ENCODE assay signal across 10 mouse cellular contexts in the genomic region with DNA sequence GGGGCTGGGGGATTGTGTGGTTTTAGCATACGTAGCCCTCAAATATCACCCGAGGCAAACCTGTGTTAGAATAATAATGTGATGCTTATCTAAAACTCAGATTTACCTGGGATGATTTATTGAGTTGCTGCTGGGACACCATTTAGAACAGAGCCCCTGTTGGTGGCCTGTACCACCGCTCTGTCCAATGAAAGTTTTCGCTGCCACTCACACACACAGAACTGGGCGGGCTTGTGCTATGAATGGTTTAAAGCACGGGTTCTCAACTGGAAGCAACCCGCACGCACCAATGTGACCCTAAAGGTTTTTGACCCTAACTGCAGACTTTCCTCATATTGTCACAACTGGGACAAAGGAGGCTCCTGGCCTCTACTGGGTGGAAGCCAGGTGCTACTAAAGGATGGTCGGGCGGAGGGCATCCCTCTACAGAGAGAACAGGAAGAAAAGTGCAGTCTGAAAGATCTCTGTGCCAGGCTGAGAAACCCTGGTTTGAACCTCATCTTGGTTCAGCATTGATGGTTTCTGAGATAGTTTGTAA. TPM values are rescaled to one million over a fixed set of nuclear protein-coding genes. Genes with fewer than 3 reads are reported as not detected.
DNase-seq lines count a peak whose midpoint lies in the region; ATAC-seq and TF ChIP-seq lines count a peak whose summit lies in the region.
"Had no signal": no experiment of that assay in that cellular context is flagged by ENCODE, and none has a peak within 500 bp of the region (broad histone marks: within the 10 kb centered on the region; RNA-seq: fewer than 3 reads in every experiment).

No protein-coding gene starts in this region.

- no peak overlapping the region for H3K27ac ChIP-seq in forebrain, embryonic 10.5 days
- no peak overlapping the region for H3K27ac ChIP-seq in forebrain, embryonic 14.5 days (ENCODE audit: low read depth, low read length)
- no peak overlapping the region for H3K27ac ChIP-seq in intestine, embryonic 16.5 days (ENCODE audit: low read length)
- H3K27ac ChIP-seq in intestine, postnatal 0 days (ENCODE audit: low read depth, low read length): no peak overlapping the region
- no peak overlapping the region for H3K27ac ChIP-seq in liver, postnatal 0 days (ENCODE audit: low read depth)
- no peak overlapping the region for H3K27ac ChIP-seq in lung, postnatal 0 days (ENCODE audit: low read length)
- H3K27ac ChIP-seq: liver, embryonic 15.5 days had no signal

- TF ChIP-seq CTCF in intestine, postnatal 0 days (IDR thresholded peaks at IDR 0.05; ENCODE audit: low read depth): no peak
- no peak for TF ChIP-seq CTCF in liver, postnatal 0 days (IDR thresholded peaks at IDR 0.05; ENCODE audit: low read depth)
- TF ChIP-seq CTCF in lung, postnatal 0 days (IDR thresholded peaks at IDR 0.05): no peak

- no peak overlapping the region for H3ac ChIP-seq in myocyte (ENCODE audit: control insufficient read depth, insufficient read length)

- no peak overlapping the region for H3K4me2 ChIP-seq in forebrain, embryonic 14.5 days (ENCODE audit: low read length)
- H3K4me2 ChIP-seq in intestine, embryonic 16.5 days (ENCODE audit: low read depth, low read length): 0 out of 2 replicates have a peak overlapping the region, but pooled peaks have one; percentile 84
- H3K4me2 ChIP-seq in intestine, postnatal 0 days (replicated peaks; ENCODE audit: low read depth): no peak overlapping the region
- peak overlapping the region; percentile 100 for H3K4me2 ChIP-seq in myocyte (ENCODE audit: low read depth)
- H3K4me2 ChIP-seq in liver, postnatal 0 days (ENCODE audit: low read depth, low read length): no peak overlapping the region; the same call in 1 of the 2 replicates
- H3K4me2 ChIP-seq in lung, postnatal 0 days (replicated peaks; ENCODE audit: low read depth, low read length): no peak overlapping the region

- H3K9ac ChIP-seq in forebrain, embryonic 14.5 days (ENCODE audit: low read length): no peak overlapping the region
- H3K9ac ChIP-seq in intestine, embryonic 16.5 days (ENCODE audit: low read depth, low read length): no peak overlapping the region
- no peak overlapping the region for H3K9ac ChIP-seq in intestine, postnatal 0 days (ENCODE audit: low read depth, low read length)
- no peak overlapping the region for H3K9ac ChIP-seq in liver, postnatal 0 days (replicated peaks)
- no peak overlapping the region for H3K9ac ChIP-seq in lung, postnatal 0 days (replicated peaks; ENCODE audit: low read depth)

- peaks cover 58% of the 10 kb centered on the region for H3K27me3 ChIP-seq in forebrain, embryonic 10.5 days (ENCODE audit: poor library complexity, severe bottlenecking)
- H3K27me3 ChIP-seq in forebrain, embryonic 14.5 days (replicated peaks; ENCODE audit: control insufficient read depth, insufficient read depth, low read length): no peaks in the 10 kb centered on the region
- H3K27me3 ChIP-seq in intestine, embryonic 16.5 days (replicated peaks; ENCODE audit: control insufficient read depth, insufficient read depth, low read length): no peaks in the 10 kb centered on the region
- H3K27me3 ChIP-seq in intestine, postnatal 0 days (replicated peaks; ENCODE audit: control insufficient read depth, insufficient read depth, low read length): no peaks in the 10 kb centered on the region
- no peaks in the 10 kb centered on the region for H3K27me3 ChIP-seq in myocyte (ENCODE audit: control insufficient read depth, insufficient read depth, insufficient read length)
- peaks cover 8% of the 10 kb centered on the region; the same call in 1 of the 2 replicates for H3K27me3 ChIP-seq in liver, postnatal 0 days (ENCODE audit: insufficient read depth, low read length)
- H3K27me3 ChIP-seq in lung, postnatal 0 days (replicated peaks; ENCODE audit: insufficient read depth, low read length): no peaks in the 10 kb centered on the region

- H3K36me3 ChIP-seq in forebrain, embryonic 10.5 days (replicated peaks): peaks cover 13% of the 10 kb centered on the region; the same call in 1 of the 2 replicates
- no peaks in the 10 kb centered on the region for H3K36me3 ChIP-seq in forebrain, embryonic 14.5 days (ENCODE audit: control insufficient read depth, insufficient read depth, low read length)
- no peaks in the 10 kb centered on the region; the same call in 1 of the 2 replicates for H3K36me3 ChIP-seq in intestine, embryonic 16.5 days (ENCODE audit: control insufficient read depth, insufficient read depth, low read length)
- H3K36me3 ChIP-seq in intestine, postnatal 0 days (ENCODE audit: control insufficient read depth, insufficient read depth): no peaks in the 10 kb centered on the region
- H3K36me3 ChIP-seq in myocyte (ENCODE audit: control insufficient read depth, insufficient read depth): peaks cover 6% of the 10 kb centered on the region
- H3K36me3 ChIP-seq in liver, postnatal 0 days (replicated peaks; ENCODE audit: insufficient read depth, low read length): no peaks in the 10 kb centered on the region
- no peaks in the 10 kb centered on the region for H3K36me3 ChIP-seq in lung, postnatal 0 days (ENCODE audit: insufficient read depth, low read length)
- H3K36me3 ChIP-seq: liver, embryonic 15.5 days had no signal

- TF ChIP-seq POLR2A in myocyte (IDR thresholded peaks at IDR 0.05; ENCODE audit: insufficient read length, low read depth): no peak

- H3K79me2 ChIP-seq in myocyte (ENCODE audit: control insufficient read depth, insufficient read depth): peaks cover 38% of the 10 kb centered on the region

- 47% methylated on average over 10 of the region's 10 CpGs for WGBS in forebrain, embryonic 10.5 days
- WGBS in forebrain, embryonic 14.5 days: 47% methylated on average over 10 of the region's 10 CpGs
- 77% methylated on average over 10 of the region's 10 CpGs for WGBS in intestine, embryonic 16.5 days
- WGBS in intestine, postnatal 0 days: 82% methylated on average over 10 of the region's 10 CpGs
- 78% methylated on average over 10 of the region's 10 CpGs for WGBS in liver, postnatal 0 days (ENCODE audit: insufficient replicate concordance)
- WGBS in lung, postnatal 0 days: 82% methylated on average over 10 of the region's 10 CpGs

- no peaks in the 10 kb centered on the region for H3K9me3 ChIP-seq in forebrain, embryonic 10.5 days
- H3K9me3 ChIP-seq in forebrain, embryonic 14.5 days (replicated peaks; ENCODE audit: control insufficient read depth, low read length): no peaks in the 10 kb centered on the region
- H3K9me3 ChIP-seq in intestine, embryonic 16.5 days (ENCODE audit: control insufficient read depth, low read length): no peaks in the 10 kb centered on the region
- H3K9me3 ChIP-seq in intestine, postnatal 0 days (ENCODE audit: control insufficient read depth): no peaks in the 10 kb centered on the region
- no peaks in the 10 kb centered on the region for H3K9me3 ChIP-seq in liver, postnatal 0 days (ENCODE audit: low read length)
- no peaks in the 10 kb centered on the region for H3K9me3 ChIP-seq in lung, postnatal 0 days (ENCODE audit: low read length)
- H3K9me3 ChIP-seq: liver, embryonic 15.5 days had no signal

- peaks cover 52% of the 10 kb centered on the region for H3K4me1 ChIP-seq in forebrain, embryonic 10.5 days
- H3K4me1 ChIP-seq in forebrain, embryonic 14.5 days (ENCODE audit: control insufficient read depth, insufficient read depth, low read length): peaks cover 9% of the 10 kb centered on the region
- H3K4me1 ChIP-seq in intestine, embryonic 16.5 days (ENCODE audit: control insufficient read depth, insufficient read depth, low read length): peaks cover 27% of the 10 kb centered on the region
- no peaks in the 10 kb centered on the region for H3K4me1 ChIP-seq in intestine, postnatal 0 days (replicated peaks; ENCODE audit: control insufficient read depth, insufficient read depth, low read length)
- peaks cover 20% of the 10 kb centered on the region for H3K4me1 ChIP-seq in liver, postnatal 0 days (ENCODE audit: insufficient read depth)
- H3K4me1 ChIP-seq in lung, postnatal 0 days (ENCODE audit: insufficient read depth, low read depth, low read length): peaks cover 19% of the 10 kb centered on the region

- H3K4me3 ChIP-seq in forebrain, embryonic 10.5 days: peak overlapping the region; percentile 83; the same call in 1 of the 2 replicates
- H3K4me3 ChIP-seq in forebrain, embryonic 14.5 days (ENCODE audit: low read depth, low read length): no peak overlapping the region
- H3K4me3 ChIP-seq in intestine, embryonic 16.5 days (ENCODE audit: low read length): no peak overlapping the region
- H3K4me3 ChIP-seq in intestine, postnatal 0 days (ENCODE audit: low read depth, low read length): no peak overlapping the region
- H3K4me3 ChIP-seq in myocyte: peak overlapping the region; percentile 88
- H3K4me3 ChIP-seq in liver, postnatal 0 days (ENCODE audit: low read depth, low read length): no peak overlapping the region
- H3K4me3 ChIP-seq in lung, postnatal 0 days (ENCODE audit: low read depth, low read length): no peak overlapping the region

- no peak for DNase-seq in forebrain, embryonic 10.5 days (ENCODE audit: extremely low spot score, low spot score)
- no peak for DNase-seq in forebrain, embryonic 14.5 days (ENCODE audit: low spot score)
- peak; percentile 64 for DNase-seq in adipocyte (ENCODE audit: low spot score)
- no peak for DNase-seq in liver, postnatal 0 days
- DNase-seq in lung, postnatal 0 days (ENCODE audit: low spot score): no peak

- ATAC-seq in forebrain, embryonic 14.5 days: no peak
- ATAC-seq in intestine, embryonic 16.5 days: no peak
- no peak for ATAC-seq in intestine, postnatal 0 days
- no peak for ATAC-seq in liver, postnatal 0 days
- no peak for ATAC-seq in lung, postnatal 0 days

- no peak for TF ChIP-seq EP300 in liver, postnatal 0 days (IDR thresholded peaks at IDR 0.05; ENCODE audit: low read depth)
- no peak for TF ChIP-seq EP300 in lung, postnatal 0 days (IDR thresholded peaks at IDR 0.05)

RNA-seq across cellular contexts. Expression of a gene that starts 0.8 kb away (rescaled TPM):
- 71.5 and 71.8 TPM in 2 replicates for polyA plus RNA-seq in forebrain, embryonic 10.5 days (2016; fragmentation: Nextera tagmentation; extraction: Ambion mirVana)
- 39.6 and 53.5 TPM in 2 replicates for polyA plus RNA-seq in forebrain, embryonic 14.5 days (2014; fragmentation: Nextera tagmentation; extraction: Ambion mirVana)
- 74.8 and 77.0 TPM in 2 replicates for polyA plus RNA-seq in intestine, embryonic 16.5 days (2015; fragmentation: Nextera tagmentation; extraction: Ambion mirVana)
- polyA plus RNA-seq in intestine, postnatal 0 days (2015; fragmentation: Nextera tagmentation; extraction: Ambion mirVana): 31.8 and 34.0 TPM in 2 replicates
- 148 TPM for polyA plus RNA-seq in myocyte (2012; fragmentation: generic; extraction: Trizol)
- 20.6 and 23.6 TPM in 2 replicates for polyA plus RNA-seq in liver, postnatal 0 days (2015; fragmentation: Nextera tagmentation; extraction: Ambion mirVana)
- 135 and 149 TPM in 2 replicates for polyA plus RNA-seq in lung, postnatal 0 days (2015; fragmentation: Nextera tagmentation; extraction: Ambion mirVana)

RNA-seq across cellular contexts. Expression of a gene that starts 46.6 kb away (rescaled TPM):
- polyA plus RNA-seq in forebrain, embryonic 10.5 days (2016; fragmentation: Nextera tagmentation; extraction: Ambion mirVana): not detected in 2 replicates
- 0.06 TPM in 1 of 2 replicates, not detected in the other for polyA plus RNA-seq in forebrain, embryonic 14.5 days (2014; fragmentation: Nextera tagmentation; extraction: Ambion mirVana)
- polyA plus RNA-seq in intestine, embryonic 16.5 days (2015; fragmentation: Nextera tagmentation; extraction: Ambion mirVana): 3.6 and 4.2 TPM in 2 replicates
- polyA plus RNA-seq in intestine, postnatal 0 days (2015; fragmentation: Nextera tagmentation; extraction: Ambion mirVana): 1.0 and 1.4 TPM in 2 replicates
- not detected for polyA plus RNA-seq in myocyte (2012; fragmentation: generic; extraction: Trizol)
- 0.06 TPM in 1 of 2 replicates, not detected in the other for polyA plus RNA-seq in liver, postnatal 0 days (2015; fragmentation: Nextera tagmentation; extraction: Ambion mirVana)
- polyA plus RNA-seq in lung, postnatal 0 days (2015; fragmentation: Nextera tagmentation; extraction: Ambion mirVana): 0.25 and 0.57 TPM in 2 replicates
- polyA plus RNA-seq: C2C12; liver, embryonic 15.5 days had no signal

Comparison
In these comparisons a context has a peak if more than half of its experiments do, and no peak if none do; other contexts are left out.
1. H3K4me3 ChIP-seq: peak in forebrain, embryonic 10.5 days (single experiment) and myocyte (single experiment); none in forebrain, embryonic 14.5 days (single experiment), intestine, embryonic 16.5 days (single experiment), intestine, postnatal 0 days (single experiment), liver, postnatal 0 days (single experiment) and lung, postnatal 0 days (single experiment).
2. H3K4me2 ChIP-seq: peak in intestine, embryonic 16.5 days (single experiment) and myocyte (single experiment); none in forebrain, embryonic 14.5 days (single experiment), intestine, postnatal 0 days (single experiment), liver, postnatal 0 days (single experiment) and lung, postnatal 0 days (single experiment).